Mouse (Mus musculus): ENCODE results near the gene Il33. TPM values are rescaled to one million over a fixed set of nuclear protein-coding genes. Genes with fewer than 3 reads are reported as not detected.
A peak's percentile ranks its signal among the peaks of the same experiment; 100 is the strongest.

Il33 gene
- polyA plus RNA-seq, 1 experiment from 2014 or later, result 0.68 TPM

- H3K27me3 ChIP-seq (ENCODE audit: poor library complexity, severe bottlenecking), result no peaks in the 10 kb centered on the region
- peaks cover 5% of the 10 kb centered on the region for H3K9me3 ChIP-seq
- H3K4me1 ChIP-seq, result no peaks in the 10 kb centered on the region
- WGBS, result 81% methylated on average over 5 of the region's 5 CpGs
- no peak overlapping the region for H3K4me3 ChIP-seq
- DNase-seq (ENCODE audit: extremely low spot score, low spot score), result no peak
- no peak overlapping the region for H3K27ac ChIP-seq
- H3K36me3 ChIP-seq (replicated peaks), result no peaks in the 10 kb centered on the region
Measured at GRCm38 (mm10) chr19:29973396-29973795, 48.5 kb downstream of the Il33 start.

GRCm38 (mm10) chr19:29978847-29979246 lies 53.9 kb downstream of the Il33 start:
- no peak for DNase-seq (ENCODE audit: extremely low spot score, low spot score)

GRCm38 (mm10) chr19:29979452-29980089 lies 54.7 kb downstream of the Il33 start:
- no peaks in the 10 kb centered on the region for H3K4me1 ChIP-seq
- no peak overlapping the region for H3K4me3 ChIP-seq
- no peak for DNase-seq (ENCODE audit: extremely low spot score, low spot score)
- no peaks in the 10 kb centered on the region for H3K27me3 ChIP-seq (ENCODE audit: poor library complexity, severe bottlenecking)
- 83% methylated on average over 8 of the region's 8 CpGs for WGBS
- no peaks in the 10 kb centered on the region for H3K36me3 ChIP-seq (replicated peaks)
- no peak overlapping the region for H3K27ac ChIP-seq
- H3K9me3 ChIP-seq, result peaks cover 5% of the 10 kb centered on the region

More at GRCm38 (mm10) chr19:29978847-29979246, 53.9 kb downstream of the Il33 start:
- no peaks in the 10 kb centered on the region for H3K36me3 ChIP-seq (replicated peaks)
- no peak overlapping the region for H3K27ac ChIP-seq
- no peaks in the 10 kb centered on the region for H3K4me1 ChIP-seq
- WGBS, result 56% methylated on average over 2 of the region's 2 CpGs
- H3K27me3 ChIP-seq (ENCODE audit: poor library complexity, severe bottlenecking), result no peaks in the 10 kb centered on the region
- peaks cover 5% of the 10 kb centered on the region for H3K9me3 ChIP-seq
- H3K4me3 ChIP-seq, result no peak overlapping the region

- Histone ChIP-seq H3K4me3 (no peak overlapping the region), H3K9me3 (no peaks in the 10 kb centered on the region), H3K4me1 (no peaks in the 10 kb centered on the region), H3K27ac (no peak overlapping the region), H3K27me3 (ENCODE audit: poor library complexity, severe bottlenecking) (no peaks in the 10 kb centered on the region), H3K36me3 (replicated peaks) (no peaks in the 10 kb centered on the region)
- DNase-seq (ENCODE audit: extremely low spot score, low spot score), result no peak
- 84% methylated on average over 16 of the region's 16 CpGs for WGBS
Measured at GRCm38 (mm10) chr19:29984208-29985005, 59.5 kb downstream of the Il33 start.

GRCm38 (mm10) chr19:29986464-29987091 lies 61.7 kb downstream of the Il33 start:
- Histone ChIP-seq H3K36me3 (replicated peaks) (no peaks in the 10 kb centered on the region), H3K4me1 (no peaks in the 10 kb centered on the region), H3K9me3 (no peaks in the 10 kb centered on the region), H3K27ac (no peak overlapping the region), H3K27me3 (ENCODE audit: poor library complexity, severe bottlenecking) (no peaks in the 10 kb centered on the region), H3K4me3 (no peak overlapping the region)
- WGBS, result 91% methylated on average over 12 of the region's 12 CpGs
- DNase-seq (ENCODE audit: extremely low spot score, low spot score), result no peak

GRCm38 (mm10) chr19:30000406-30001365 lies 75.8 kb downstream of the Il33 start:
- no peaks in the 10 kb centered on the region for H3K36me3 ChIP-seq (replicated peaks)
- WGBS, result 53% methylated on average over 12 of the region's 12 CpGs
- H3K4me1 ChIP-seq, result peaks cover 13% of the 10 kb centered on the region
- H3K27ac ChIP-seq, result peak overlapping the region; percentile 31; the same call in 1 of the 2 replicates
- H3K27me3 ChIP-seq (ENCODE audit: poor library complexity, severe bottlenecking), result no peaks in the 10 kb centered on the region
- no peaks in the 10 kb centered on the region for H3K9me3 ChIP-seq
- DNase-seq (ENCODE audit: extremely low spot score, low spot score), result no peak
- peak overlapping the region; percentile 9; the same call in 1 of the 2 replicates for H3K4me3 ChIP-seq

- Histone ChIP-seq H3K27me3 (ENCODE audit: poor library complexity, severe bottlenecking) (no peaks in the 10 kb centered on the region), H3K36me3 (replicated peaks) (no peaks in the 10 kb centered on the region), H3K9me3 (no peaks in the 10 kb centered on the region), H3K27ac (no peak overlapping the region), H3K4me3 (no peak overlapping the region), H3K4me1 (peaks cover 13% of the 10 kb centered on the region)
- DNase-seq (ENCODE audit: extremely low spot score, low spot score), result no peak
- 90% methylated on average over 6 of the region's 6 CpGs for WGBS
Measured at GRCm38 (mm10) chr19:30001550-30001949, 76.6 kb downstream of the Il33 start.

GRCm38 (mm10) chr19:30003621-30004020 lies 78.7 kb downstream of the Il33 start, which contains the start of gene Trpd52l3:
TSS of gene Trpd52l3 (plus strand) at chr19:30003790.
- DNase-seq (ENCODE audit: extremely low spot score, low spot score), result no peak
- H3K36me3 ChIP-seq (replicated peaks), result no peaks in the 10 kb centered on the region
- H3K27me3 ChIP-seq (ENCODE audit: poor library complexity, severe bottlenecking), result no peaks in the 10 kb centered on the region
- H3K4me1 ChIP-seq, result peaks cover 13% of the 10 kb centered on the region
- H3K9me3 ChIP-seq, result no peaks in the 10 kb centered on the region
- 98% methylated on average over 9 of the region's 9 CpGs for WGBS
- H3K4me3 ChIP-seq, result no peak within 1 kb of the TSS
- no peak within 1 kb of the TSS for H3K27ac ChIP-seq

GRCm38 (mm10) chr19:30006371-30006770 lies 81.5 kb downstream of the Il33 start:
- Histone ChIP-seq H3K9me3 (no peaks in the 10 kb centered on the region), H3K4me3 (no peak overlapping the region), H3K27ac (no peak overlapping the region), H3K36me3 (replicated peaks) (no peaks in the 10 kb centered on the region), H3K27me3 (ENCODE audit: poor library complexity, severe bottlenecking) (no peaks in the 10 kb centered on the region), H3K4me1 (no peaks in the 10 kb centered on the region)
- DNase-seq (ENCODE audit: extremely low spot score, low spot score), result no peak
- 80% methylated on average over 3 of the region's 3 CpGs for WGBS

Other genes with a start within 250 kb of the Il33 start
- 0.21 and 0.22 TPM in 2 replicates for gene Mlana, start 227.3 kb upstream of the Il33 start, polyA plus RNA-seq (2016; fragmentation: Nextera tagmentation; extraction: Ambion mirVana)
- 4.0 and 4.2 TPM in 2 replicates for gene 9930021J03Rik, start 119.1 kb upstream of the Il33 start, polyA plus RNA-seq (2016; fragmentation: Nextera tagmentation; extraction: Ambion mirVana)
- 23.2 and 23.4 TPM in 2 replicates for gene Ranbp6, start 112.1 kb upstream of the Il33 start, polyA plus RNA-seq (2016; fragmentation: Nextera tagmentation; extraction: Ambion mirVana)
- not detected in 2 replicates for gene Trpd52l3, start 78.7 kb downstream of the Il33 start, polyA plus RNA-seq (2016; fragmentation: Nextera tagmentation; extraction: Ambion mirVana)
- 78.9 and 80.7 TPM in 2 replicates for gene Uhrf2, start 105.4 kb downstream of the Il33 start, polyA plus RNA-seq (2016; fragmentation: Nextera tagmentation; extraction: Ambion mirVana)

All from forebrain, embryonic 10.5 days (tissue).